Mouse (Mus musculus): ENCODE measurements around the gene Mst1r. TPM values are rescaled to one million over a fixed set of nuclear protein-coding genes. Genes with fewer than 3 reads are reported as not detected.
A peak's percentile ranks its signal among the peaks of the same experiment; 100 is the strongest.

Gene Mst1r
- polyA plus RNA-seq, 1 experiment from 2014 or later = 1.5 TPM

DNA sequence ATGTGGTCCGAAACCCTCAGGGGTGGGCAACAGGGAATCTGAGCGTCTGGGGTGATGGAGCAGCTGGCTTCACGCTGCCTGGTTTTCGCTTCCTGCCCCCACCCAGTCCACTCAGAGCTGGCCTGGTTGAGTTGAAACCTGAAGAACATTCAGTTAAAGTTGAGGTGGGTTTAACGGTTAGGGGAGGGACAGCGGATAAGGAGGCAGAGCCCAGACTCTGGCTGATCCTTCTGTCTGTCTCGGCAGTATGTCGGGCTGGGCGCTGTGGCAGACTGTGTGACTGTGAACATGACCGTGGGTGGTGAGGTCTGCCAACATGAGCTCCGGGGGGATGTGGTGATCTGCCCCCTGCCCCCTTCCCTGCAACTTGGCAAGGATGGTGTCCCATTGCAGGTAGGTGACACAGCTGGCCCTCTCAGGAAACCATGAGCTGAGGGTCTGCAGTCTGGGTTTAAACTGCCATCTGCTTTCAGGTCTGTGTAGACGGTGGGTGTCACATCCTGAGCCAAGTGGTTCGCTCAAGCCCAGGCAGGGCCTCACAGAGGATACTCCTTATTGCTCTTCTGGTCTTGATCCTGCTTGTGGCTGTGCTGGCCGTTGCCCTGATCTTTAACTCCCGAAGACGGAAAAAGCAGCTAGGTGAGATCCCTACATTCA lies 8.2 kb downstream of the Mst1r start:
- H3K9ac ChIP-seq (ENCODE audit: low read length) = no peak overlapping the region
- no peak overlapping the region for H3K4me3 ChIP-seq (ENCODE audit: control insufficient read depth in 1 of 2, insufficient read depth in 1 of 2, low read depth in 1 of 2, low read length in 2 of 2)
- no peaks in the 10 kb centered on the region for H3K9me3 ChIP-seq (ENCODE audit: control insufficient read depth, low read length)
- 73% methylated on average over 16 of the region's 16 CpGs for WGBS
- H3K36me3 ChIP-seq (ENCODE audit: control insufficient read depth, insufficient read depth, low read length) = no peaks in the 10 kb centered on the region
- peaks cover 6 to 8% of the 10 kb centered on the region in 2 experiments; a peak in 2 of 4 replicates for H3K4me1 ChIP-seq (ENCODE audit: control insufficient read depth in 2 of 2, insufficient read depth in 2 of 2, low read length in 2 of 2)
- no peak overlapping the region for H3K27ac ChIP-seq (replicated peaks in 1 of 2; ENCODE audit: control insufficient read depth in 1 of 2, insufficient read depth in 1 of 2, low read depth in 2 of 2, low read length in 2 of 2)
- no peak overlapping the region for H3K4me2 ChIP-seq (ENCODE audit: low read length)
- no peak for ATAC-seq (ENCODE audit: insufficient number of reproducible peaks, insufficient read depth, low FRiP score, low read depth)
- 0 out of 2 replicates have a peak, but pooled peaks cover 3% of the 10 kb centered on the region for H3K27me3 ChIP-seq (ENCODE audit: control insufficient read depth, insufficient read depth, low read length)

DNA sequence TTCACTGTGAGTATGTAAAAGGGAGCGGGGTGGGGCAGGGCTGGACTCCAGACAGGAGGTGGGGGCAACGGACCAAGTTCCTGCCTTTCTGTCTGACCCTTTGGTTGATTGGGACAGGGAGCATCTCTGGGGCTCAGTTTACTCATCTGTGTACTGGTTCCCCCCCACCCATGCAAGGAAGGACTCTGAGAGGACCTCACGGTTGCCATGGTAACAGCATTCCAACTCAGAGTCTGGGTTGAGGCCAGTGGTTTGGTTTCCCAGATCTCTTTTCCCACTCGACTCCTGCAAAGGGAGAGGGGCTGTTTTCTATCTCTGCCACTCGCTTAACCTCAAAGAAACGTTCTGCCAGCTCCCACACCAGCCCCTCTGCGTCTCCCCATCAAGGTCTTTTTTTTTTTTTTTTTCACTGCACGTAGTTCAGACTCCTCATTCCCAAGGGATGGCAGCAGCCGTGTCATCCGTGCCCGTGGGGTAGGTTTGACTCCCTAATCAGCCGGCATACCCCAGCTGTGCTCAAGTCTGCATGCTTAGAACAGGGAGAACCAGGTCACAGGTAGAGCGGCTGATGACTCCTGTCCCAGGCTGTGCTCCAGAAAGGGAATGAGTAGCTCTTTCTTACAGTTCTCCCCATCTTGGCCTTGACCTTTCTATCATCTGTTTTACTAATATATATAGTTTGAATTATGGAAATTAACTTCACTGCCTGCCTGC lies 11.4 kb downstream of the Mst1r start:
- Histone ChIP-seq H3K4me1 (ENCODE audit: control insufficient read depth in 2 of 2, insufficient read depth in 2 of 2, low read length in 2 of 2) (peaks cover 4 to 6% of the 10 kb centered on the region in 2 experiments; a peak in 1 of 4 replicates), H3K27ac (replicated peaks in 1 of 2; ENCODE audit: control insufficient read depth in 1 of 2, insufficient read depth in 1 of 2, low read depth in 2 of 2, low read length in 2 of 2) (no peak overlapping the region), H3K27me3 (ENCODE audit: control insufficient read depth, insufficient read depth, low read length) (0 out of 2 replicates have a peak, but pooled peaks cover 3% of the 10 kb centered on the region), H3K4me3 (ENCODE audit: control insufficient read depth in 1 of 2, insufficient read depth in 1 of 2, low read depth in 1 of 2, low read length in 2 of 2) (no peak overlapping the region), H3K9ac (ENCODE audit: low read length) (no peak overlapping the region), H3K9me3 (ENCODE audit: control insufficient read depth, low read length) (no peaks in the 10 kb centered on the region), H3K36me3 (ENCODE audit: control insufficient read depth, insufficient read depth, low read length) (no peaks in the 10 kb centered on the region), H3K4me2 (ENCODE audit: low read length) (no peak overlapping the region)
- no peak for ATAC-seq (ENCODE audit: insufficient number of reproducible peaks, insufficient read depth, low FRiP score, low read depth)
- whole genome bisulfite sequencing = 28% methylated on average over 13 of the region's 13 CpGs

DNA sequence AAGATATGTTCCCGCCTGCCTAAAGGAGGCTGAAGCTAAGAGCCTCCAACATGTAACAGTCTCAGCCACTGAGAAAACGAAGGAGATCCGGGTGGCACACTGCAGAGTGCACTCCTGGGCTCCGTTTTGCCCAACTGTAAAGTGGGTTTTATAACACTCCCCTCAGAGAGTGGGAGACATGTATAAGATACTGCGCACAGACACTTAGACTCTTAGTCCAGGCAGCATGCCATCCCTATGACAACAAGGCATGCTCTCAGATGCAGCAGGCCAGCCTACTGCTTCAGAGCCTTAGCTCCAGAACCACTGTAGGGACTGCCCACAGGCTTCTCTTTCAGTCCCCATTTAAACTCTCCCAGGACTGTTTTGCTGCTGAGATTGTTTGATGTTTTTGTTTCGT lies 12.2 kb downstream of the Mst1r start:
- Histone ChIP-seq H3K4me3 (ENCODE audit: control insufficient read depth in 1 of 2, insufficient read depth in 1 of 2, low read depth in 1 of 2, low read length in 2 of 2) (no peak overlapping the region), H3K9me3 (ENCODE audit: control insufficient read depth, low read length) (no peaks in the 10 kb centered on the region), H3K9ac (ENCODE audit: low read length) (no peak overlapping the region), H3K27me3 (ENCODE audit: control insufficient read depth, insufficient read depth, low read length) (0 out of 2 replicates have a peak, but pooled peaks cover 3% of the 10 kb centered on the region), H3K4me2 (ENCODE audit: low read length) (no peak overlapping the region), H3K4me1 (ENCODE audit: control insufficient read depth in 2 of 2, insufficient read depth in 2 of 2, low read length in 2 of 2) (peaks cover 9 to 12% of the 10 kb centered on the region in 2 experiments), H3K36me3 (ENCODE audit: control insufficient read depth, insufficient read depth, low read length) (no peaks in the 10 kb centered on the region), H3K27ac (replicated peaks in 1 of 2; ENCODE audit: control insufficient read depth in 1 of 2, insufficient read depth in 1 of 2, low read depth in 2 of 2, low read length in 2 of 2) (no peak overlapping the region)
- WGBS = 73% methylated on average over 6 of the region's 6 CpGs
- no peak for ATAC-seq (ENCODE audit: insufficient number of reproducible peaks, insufficient read depth, low FRiP score, low read depth)

DNA sequence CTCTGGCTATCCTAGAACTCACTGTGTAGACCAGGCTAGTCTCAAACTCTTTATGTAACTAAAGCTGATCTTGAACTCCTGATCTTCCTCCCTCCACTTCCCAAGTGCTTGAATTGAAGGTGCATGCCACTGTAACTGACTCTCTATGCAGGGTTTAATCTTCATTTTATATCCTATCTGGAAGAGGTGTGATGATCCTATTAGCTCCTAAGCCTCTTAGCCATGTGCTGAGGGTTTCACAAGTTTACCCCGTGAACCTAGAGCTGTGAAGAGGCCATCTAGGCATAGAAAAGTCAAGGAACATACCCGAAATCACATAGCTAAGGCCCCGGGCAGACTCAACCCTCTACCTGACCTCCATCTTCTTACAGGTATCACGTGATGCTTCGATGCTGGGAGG lies 12.8 kb downstream of the Mst1r start:
- WGBS = 78% methylated on average over 5 of the region's 5 CpGs
- H3K27ac ChIP-seq (replicated peaks in 1 of 2; ENCODE audit: control insufficient read depth in 1 of 2, insufficient read depth in 1 of 2, low read depth in 2 of 2, low read length in 2 of 2) = no peak overlapping the region
- H3K9ac ChIP-seq (ENCODE audit: low read length) = no peak overlapping the region
- H3K9me3 ChIP-seq (ENCODE audit: control insufficient read depth, low read length) = no peaks in the 10 kb centered on the region
- no peaks in the 10 kb centered on the region for H3K36me3 ChIP-seq (ENCODE audit: control insufficient read depth, insufficient read depth, low read length)
- peaks cover 15 to 17% of the 10 kb centered on the region in 2 experiments for H3K4me1 ChIP-seq (ENCODE audit: control insufficient read depth in 2 of 2, insufficient read depth in 2 of 2, low read length in 2 of 2)
- H3K4me3 ChIP-seq (ENCODE audit: control insufficient read depth in 1 of 2, insufficient read depth in 1 of 2, low read depth in 1 of 2, low read length in 2 of 2) = no peak overlapping the region
- no peak overlapping the region for H3K4me2 ChIP-seq (ENCODE audit: low read length)
- 0 out of 2 replicates have a peak, but pooled peaks cover 3% of the 10 kb centered on the region for H3K27me3 ChIP-seq (ENCODE audit: control insufficient read depth, insufficient read depth, low read length)
- no peak for ATAC-seq (ENCODE audit: insufficient number of reproducible peaks, insufficient read depth, low FRiP score, low read depth)

DNA sequence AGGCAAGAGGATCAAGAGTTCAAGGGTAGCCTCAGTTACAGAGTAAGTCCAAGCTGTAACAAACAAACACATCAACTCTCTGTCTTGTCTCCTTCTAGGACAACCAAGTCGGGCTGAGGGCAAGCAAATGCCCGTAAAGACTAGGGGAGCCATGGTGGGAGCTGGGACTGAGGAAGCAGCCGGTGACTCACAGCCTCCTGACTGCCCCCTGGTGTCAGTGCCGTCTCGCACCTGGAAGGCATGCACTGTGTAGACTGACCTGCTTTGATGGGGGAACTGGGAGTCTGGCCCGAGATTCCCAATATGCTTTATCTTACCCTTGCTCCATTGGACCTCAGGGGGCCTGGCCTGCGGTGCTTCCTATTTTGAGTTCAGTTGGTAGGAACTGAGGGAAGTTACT lies 16.3 kb downstream of the Mst1r start:
- Histone ChIP-seq H3K9me3 (ENCODE audit: control insufficient read depth, low read length) (no peaks in the 10 kb centered on the region), H3K4me1 (ENCODE audit: control insufficient read depth in 2 of 2, insufficient read depth in 2 of 2, low read length in 2 of 2) (peaks cover 20 to 37% of the 10 kb centered on the region in 2 experiments), H3K27me3 (ENCODE audit: control insufficient read depth, insufficient read depth, low read length) (no peaks in the 10 kb centered on the region), H3K27ac (replicated peaks in 1 of 2; ENCODE audit: control insufficient read depth in 1 of 2, insufficient read depth in 1 of 2, low read depth in 2 of 2, low read length in 2 of 2) (no peak overlapping the region), H3K4me2 (ENCODE audit: low read length) (no peak overlapping the region), H3K36me3 (ENCODE audit: control insufficient read depth, insufficient read depth, low read length) (no peaks in the 10 kb centered on the region), H3K9ac (ENCODE audit: low read length) (no peak overlapping the region), H3K4me3 (ENCODE audit: control insufficient read depth in 1 of 2, insufficient read depth in 1 of 2, low read depth in 1 of 2, low read length in 2 of 2) (no peak overlapping the region)
- no peak for ATAC-seq (ENCODE audit: insufficient number of reproducible peaks, insufficient read depth, low FRiP score, low read depth)
- WGBS = 36% methylated on average over 7 of the region's 7 CpGs

DNA sequence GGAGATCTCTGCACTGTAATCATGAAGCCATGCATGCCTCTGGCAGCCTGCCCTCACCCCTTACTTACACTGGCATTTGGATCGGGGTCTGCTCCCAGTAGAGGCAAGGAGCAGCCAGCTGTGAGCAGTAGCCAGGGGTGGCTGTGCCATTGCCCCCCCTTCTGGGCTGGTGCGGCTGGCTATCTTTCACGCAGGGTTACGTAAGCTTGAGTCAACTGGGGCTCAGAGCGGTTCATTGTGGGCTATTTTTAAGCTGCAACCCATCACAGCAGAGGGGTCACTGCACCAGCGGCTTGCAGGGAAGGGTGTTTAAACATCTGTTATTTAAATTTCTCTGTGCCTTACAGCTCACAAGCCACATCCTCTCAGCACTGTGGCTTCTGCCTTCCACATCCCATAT lies 17.3 kb downstream of the Mst1r start:
- Histone ChIP-seq H3K27ac (replicated peaks in 1 of 2; ENCODE audit: control insufficient read depth in 1 of 2, insufficient read depth in 1 of 2, low read depth in 2 of 2, low read length in 2 of 2) (peak overlapping the region in 1 of 2 experiments; percentile 53; a peak in 1 of 4 replicates), H3K9ac (ENCODE audit: low read length) (no peak overlapping the region), H3K36me3 (ENCODE audit: control insufficient read depth, insufficient read depth, low read length) (no peaks in the 10 kb centered on the region), H3K27me3 (ENCODE audit: control insufficient read depth, insufficient read depth, low read length) (no peaks in the 10 kb centered on the region), H3K4me3 (ENCODE audit: control insufficient read depth in 1 of 2, insufficient read depth in 1 of 2, low read depth in 1 of 2, low read length in 2 of 2) (no peak overlapping the region), H3K4me2 (ENCODE audit: low read length) (peak overlapping the region; percentile 12), H3K9me3 (ENCODE audit: control insufficient read depth, low read length) (no peaks in the 10 kb centered on the region), H3K4me1 (ENCODE audit: control insufficient read depth in 2 of 2, insufficient read depth in 2 of 2, low read length in 2 of 2) (peaks cover 25 to 45% of the 10 kb centered on the region in 2 experiments)
- ATAC-seq (ENCODE audit: insufficient number of reproducible peaks, insufficient read depth, low FRiP score, low read depth) = 0 out of 2 replicates have a peak, but pooled peaks have one; percentile 10
- WGBS = 19% methylated on average over 6 of the region's 6 CpGs

DNA sequence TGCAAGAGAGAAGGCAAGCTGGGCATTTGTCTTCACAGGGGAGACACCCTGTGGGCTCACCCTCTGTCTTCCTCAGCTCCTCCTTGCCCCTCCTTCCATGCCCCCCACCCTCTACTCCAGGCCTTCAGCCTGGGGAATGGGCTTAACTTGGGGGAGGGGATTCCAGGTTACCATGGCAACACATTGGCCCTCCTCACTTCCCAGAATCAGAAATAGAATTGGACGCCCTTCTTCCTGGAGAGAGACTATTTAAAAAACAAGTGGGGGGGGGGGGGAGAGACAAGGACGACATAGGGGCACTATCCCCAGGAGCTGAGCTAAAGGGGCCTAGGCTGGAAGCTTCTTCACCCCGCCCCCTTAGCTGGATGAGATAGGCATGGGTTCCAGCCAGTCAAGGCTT lies 18.6 kb downstream of the Mst1r start:
- no peaks in the 10 kb centered on the region for H3K27me3 ChIP-seq (ENCODE audit: control insufficient read depth, insufficient read depth, low read length)
- no peak overlapping the region for H3K4me3 ChIP-seq (ENCODE audit: control insufficient read depth in 1 of 2, insufficient read depth in 1 of 2, low read depth in 1 of 2, low read length in 2 of 2)
- H3K4me1 ChIP-seq (ENCODE audit: control insufficient read depth in 2 of 2, insufficient read depth in 2 of 2, low read length in 2 of 2) = peaks cover 25 to 46% of the 10 kb centered on the region in 2 experiments
- ATAC-seq (ENCODE audit: insufficient number of reproducible peaks, insufficient read depth, low FRiP score, low read depth) = no peak
- H3K36me3 ChIP-seq (ENCODE audit: control insufficient read depth, insufficient read depth, low read length) = no peaks in the 10 kb centered on the region
- 43% methylated on average over 3 of the region's 3 CpGs for WGBS
- H3K27ac ChIP-seq (replicated peaks in 1 of 2; ENCODE audit: control insufficient read depth in 1 of 2, insufficient read depth in 1 of 2, low read depth in 2 of 2, low read length in 2 of 2) = no peak overlapping the region
- no peak overlapping the region for H3K4me2 ChIP-seq (ENCODE audit: low read length)
- H3K9me3 ChIP-seq (ENCODE audit: control insufficient read depth, low read length) = no peaks in the 10 kb centered on the region
- no peak overlapping the region for H3K9ac ChIP-seq (ENCODE audit: low read length)
